In the genomic region with DNA sequence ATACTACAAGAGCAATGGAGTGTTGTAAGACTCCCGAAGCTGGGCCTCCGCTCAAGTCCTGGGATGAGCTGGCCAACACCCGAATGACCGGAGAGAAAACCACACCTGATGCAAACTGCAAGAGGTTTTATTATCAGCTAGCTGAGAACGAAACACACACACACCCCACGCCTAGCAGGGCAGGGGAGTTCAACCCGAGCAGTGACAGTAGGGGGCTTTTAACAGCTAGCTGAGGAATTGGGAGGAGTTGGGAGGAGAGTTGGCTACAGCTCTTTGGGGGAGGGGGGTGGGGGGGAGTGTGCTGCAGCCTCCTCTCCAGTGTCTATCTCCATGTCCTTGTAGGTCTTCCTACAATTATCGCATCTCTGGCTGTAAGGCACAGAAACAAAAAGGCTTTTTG, we compare ENCODE assay signal across 22 mouse cellular contexts. TPM values are rescaled to one million over a fixed set of nuclear protein-coding genes. Genes with fewer than 3 reads are reported as not detected.
"Had no signal": no experiment of that assay in that cellular context is flagged by ENCODE, and none has a peak within 500 bp of the region (broad histone marks: within the 10 kb centered on the region; RNA-seq: fewer than 3 reads in every experiment).

No protein-coding gene starts in this region.

RNA-seq across cellular contexts. Expression of gene Mt4, which starts 28.8 kb away (rescaled TPM):
- polyA plus RNA-seq: heart, embryonic 10.5 days; heart, embryonic 11.5 days; heart, embryonic 12.5 days; heart, embryonic 13.5 days; heart, embryonic 14.5 days; heart, embryonic 15.5 days; heart, embryonic 16.5 days; heart, postnatal 0 days; hindbrain, embryonic 10.5 days; hindbrain, embryonic 11.5 days; hindbrain, embryonic 12.5 days; hindbrain, embryonic 13.5 days; hindbrain, embryonic 14.5 days; hindbrain, embryonic 15.5 days; hindbrain, embryonic 16.5 days; hindbrain, postnatal 0 days; inflammation-experienced regulatory T-cells, adult 6 months; kidney, adult 2 months; kidney, embryonic 14.5 days; kidney, embryonic 15.5 days; kidney, embryonic 16.5 days; kidney, postnatal 0 days had no signal
